Mouse (Mus musculus): ENCODE data around the gene Lrp2. TPM values are rescaled to one million over a fixed set of nuclear protein-coding genes. Genes with fewer than 3 reads are reported as not detected.

Gene Lrp2
- polyA plus RNA-seq, 1 experiment from 2014 or later, result 1.6 TPM

- ATAC-seq (ENCODE audit: insufficient read depth, low FRiP score, low TSS enrichment), result no peak
These were observed 190.1 kb downstream of the Lrp2 start for GRCm38 (mm10) chr2:69395597-69396248.

GRCm38 (mm10) chr2:69393947-69394346 is 191.9 kb downstream of the Lrp2 start:
- WGBS, result 88% methylated on average over 2 of the region's 2 CpGs
- Histone ChIP-seq H3K27ac (ENCODE audit: low read depth, low read length) (no peak overlapping the region), H3K4me3 (ENCODE audit: low read depth, low read length) (no peak overlapping the region), H3K9me3 (ENCODE audit: control insufficient read depth, low read length) (no peaks in the 10 kb centered on the region), H3K27me3 (ENCODE audit: control insufficient read depth, insufficient read depth, low read length) (no peaks in the 10 kb centered on the region), H3K9ac (ENCODE audit: low read length) (no peak overlapping the region), H3K36me3 (ENCODE audit: control insufficient read depth, insufficient read depth, low read length) (no peaks in the 10 kb centered on the region), H3K4me2 (ENCODE audit: low read depth) (no peak overlapping the region), H3K4me1 (ENCODE audit: control insufficient read depth, insufficient read depth, low read length) (no peaks in the 10 kb centered on the region)
- DNase-seq (ENCODE audit: low spot score) (no peak), ATAC-seq (ENCODE audit: insufficient read depth, low FRiP score, low TSS enrichment) (no peak)

More at GRCm38 (mm10) chr2:69395597-69396248, 190.1 kb downstream of the Lrp2 start:
- no peaks in the 10 kb centered on the region for H3K36me3 ChIP-seq (ENCODE audit: control insufficient read depth, insufficient read depth, low read length)
- H3K4me2 ChIP-seq (ENCODE audit: low read depth), result no peak overlapping the region
- H3K4me3 ChIP-seq (ENCODE audit: low read depth, low read length), result no peak overlapping the region
- 42% methylated on average over 9 of the region's 9 CpGs for WGBS
- H3K9ac ChIP-seq (ENCODE audit: low read length), result no peak overlapping the region
- no peak overlapping the region for H3K27ac ChIP-seq (ENCODE audit: low read depth, low read length)
- no peaks in the 10 kb centered on the region for H3K27me3 ChIP-seq (ENCODE audit: control insufficient read depth, insufficient read depth, low read length)
- no peak for DNase-seq (ENCODE audit: low spot score)
- no peaks in the 10 kb centered on the region for H3K9me3 ChIP-seq (ENCODE audit: control insufficient read depth, low read length)
- no peaks in the 10 kb centered on the region for H3K4me1 ChIP-seq (ENCODE audit: control insufficient read depth, insufficient read depth, low read length)

- DNase-seq (ENCODE audit: low spot score) (no peak), ATAC-seq (ENCODE audit: insufficient read depth, low FRiP score, low TSS enrichment) (no peak)
- H3K4me2 ChIP-seq (ENCODE audit: low read depth), result no peak overlapping the region
- WGBS, result 80% methylated on average over 3 of the region's 3 CpGs
- no peaks in the 10 kb centered on the region for H3K4me1 ChIP-seq (ENCODE audit: control insufficient read depth, insufficient read depth, low read length)
- no peak overlapping the region for H3K27ac ChIP-seq (ENCODE audit: low read depth, low read length)
- no peaks in the 10 kb centered on the region for H3K9me3 ChIP-seq (ENCODE audit: control insufficient read depth, low read length)
- H3K27me3 ChIP-seq (ENCODE audit: control insufficient read depth, insufficient read depth, low read length), result no peaks in the 10 kb centered on the region
- H3K9ac ChIP-seq (ENCODE audit: low read length), result no peak overlapping the region
- H3K36me3 ChIP-seq (ENCODE audit: control insufficient read depth, insufficient read depth, low read length), result no peaks in the 10 kb centered on the region
- no peak overlapping the region for H3K4me3 ChIP-seq (ENCODE audit: low read depth, low read length)
These were observed 199.6 kb downstream of the Lrp2 start for GRCm38 (mm10) chr2:69386118-69386871.

DNA sequence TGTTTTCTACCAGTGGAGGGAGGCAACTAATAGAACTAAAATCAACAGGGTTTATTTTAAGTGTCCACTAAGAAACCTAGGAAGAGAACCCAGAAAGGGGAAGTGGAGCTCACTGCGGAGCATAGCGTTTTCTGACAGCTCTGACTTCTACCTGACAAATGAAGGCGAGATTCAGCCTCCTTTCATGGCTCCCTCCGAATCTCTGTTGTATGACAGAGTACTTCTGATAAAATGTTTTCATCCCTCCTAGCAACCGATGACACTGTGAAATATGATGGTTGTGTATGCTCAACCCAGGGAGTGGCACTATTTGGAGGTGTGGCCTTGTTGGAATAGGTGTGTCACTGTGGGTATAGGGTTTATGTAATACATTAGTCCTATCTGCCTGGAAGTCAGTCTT is 203.0 kb downstream of the Lrp2 start:
- no peak overlapping the region for H3K27ac ChIP-seq (ENCODE audit: low read depth, low read length)
- H3K4me3 ChIP-seq (ENCODE audit: low read depth, low read length), result no peak overlapping the region
- DNase-seq (ENCODE audit: low spot score) (no peak), ATAC-seq (ENCODE audit: insufficient read depth, low FRiP score, low TSS enrichment) (no peak)
- H3K36me3 ChIP-seq (ENCODE audit: control insufficient read depth, insufficient read depth, low read length), result no peaks in the 10 kb centered on the region
- H3K4me1 ChIP-seq (ENCODE audit: control insufficient read depth, insufficient read depth, low read length), result no peaks in the 10 kb centered on the region
- no peak overlapping the region for H3K9ac ChIP-seq (ENCODE audit: low read length)
- H3K27me3 ChIP-seq (ENCODE audit: control insufficient read depth, insufficient read depth, low read length), result no peaks in the 10 kb centered on the region
- H3K9me3 ChIP-seq (ENCODE audit: control insufficient read depth, low read length), result no peaks in the 10 kb centered on the region
- no peak overlapping the region for H3K4me2 ChIP-seq (ENCODE audit: low read depth)
- 87% methylated on average over 5 of the region's 5 CpGs for WGBS

- 48% methylated on average over 8 of the region's 8 CpGs for WGBS
- Histone ChIP-seq H3K4me2 (ENCODE audit: low read depth) (no peak overlapping the region), H3K4me1 (ENCODE audit: control insufficient read depth, insufficient read depth, low read length) (no peaks in the 10 kb centered on the region), H3K9ac (ENCODE audit: low read length) (no peak overlapping the region), H3K27ac (ENCODE audit: low read depth, low read length) (no peak overlapping the region), H3K36me3 (ENCODE audit: control insufficient read depth, insufficient read depth, low read length) (no peaks in the 10 kb centered on the region), H3K4me3 (ENCODE audit: low read depth, low read length) (no peak overlapping the region), H3K27me3 (ENCODE audit: control insufficient read depth, insufficient read depth, low read length) (no peaks in the 10 kb centered on the region), H3K9me3 (ENCODE audit: control insufficient read depth, low read length) (no peaks in the 10 kb centered on the region)
- ATAC-seq (ENCODE audit: insufficient read depth, low FRiP score, low TSS enrichment) (no peak), DNase-seq (ENCODE audit: low spot score) (peak; percentile 14)
These were observed 204.1 kb downstream of the Lrp2 start for GRCm38 (mm10) chr2:69381740-69382139.

- WGBS, result 80% methylated on average over 13 of the region's 13 CpGs
- H3K4me3 ChIP-seq (ENCODE audit: low read depth, low read length), result no peak within 1 kb of the TSS
- H3K27me3 ChIP-seq (ENCODE audit: control insufficient read depth, insufficient read depth, low read length), result no peaks in the 10 kb centered on the region
- no peak within 1 kb of the TSS for H3K27ac ChIP-seq (ENCODE audit: low read depth, low read length)
- H3K4me2 ChIP-seq (ENCODE audit: low read depth), result no peak within 1 kb of the TSS
- no peak within 1 kb of the TSS for H3K9ac ChIP-seq (ENCODE audit: low read length)
- H3K4me1 ChIP-seq (ENCODE audit: control insufficient read depth, insufficient read depth, low read length), result no peaks in the 10 kb centered on the region
- no peaks in the 10 kb centered on the region for H3K9me3 ChIP-seq (ENCODE audit: control insufficient read depth, low read length)
- no peak for ATAC-seq (ENCODE audit: insufficient read depth, low FRiP score, low TSS enrichment)
- H3K36me3 ChIP-seq (ENCODE audit: control insufficient read depth, insufficient read depth, low read length), result no peaks in the 10 kb centered on the region
- no peak for DNase-seq (ENCODE audit: low spot score)
These were observed 205.6 kb downstream of the Lrp2 start, which contains the start of gene Dhrs9 for GRCm38 (mm10) chr2:69380281-69380680. Gene Dhrs9, plus strand, starts transcription at chr2:69380445.

- DNase-seq (ENCODE audit: low spot score) (no peak), ATAC-seq (ENCODE audit: insufficient read depth, low FRiP score, low TSS enrichment) (no peak)
- Histone ChIP-seq H3K4me3 (ENCODE audit: low read depth, low read length) (no peak overlapping the region), H3K4me2 (ENCODE audit: low read depth) (no peak overlapping the region), H3K4me1 (ENCODE audit: control insufficient read depth, insufficient read depth, low read length) (no peaks in the 10 kb centered on the region), H3K36me3 (ENCODE audit: control insufficient read depth, insufficient read depth, low read length) (no peaks in the 10 kb centered on the region), H3K9me3 (ENCODE audit: control insufficient read depth, low read length) (no peaks in the 10 kb centered on the region), H3K27me3 (ENCODE audit: control insufficient read depth, insufficient read depth, low read length) (no peaks in the 10 kb centered on the region), H3K27ac (ENCODE audit: low read depth, low read length) (no peak overlapping the region), H3K9ac (ENCODE audit: low read length) (no peak overlapping the region)
- 75% methylated on average over 1 of the region's 1 CpGs for WGBS
These were observed 206.1 kb downstream of the Lrp2 start for GRCm38 (mm10) chr2:69379801-69380200.

DNA sequence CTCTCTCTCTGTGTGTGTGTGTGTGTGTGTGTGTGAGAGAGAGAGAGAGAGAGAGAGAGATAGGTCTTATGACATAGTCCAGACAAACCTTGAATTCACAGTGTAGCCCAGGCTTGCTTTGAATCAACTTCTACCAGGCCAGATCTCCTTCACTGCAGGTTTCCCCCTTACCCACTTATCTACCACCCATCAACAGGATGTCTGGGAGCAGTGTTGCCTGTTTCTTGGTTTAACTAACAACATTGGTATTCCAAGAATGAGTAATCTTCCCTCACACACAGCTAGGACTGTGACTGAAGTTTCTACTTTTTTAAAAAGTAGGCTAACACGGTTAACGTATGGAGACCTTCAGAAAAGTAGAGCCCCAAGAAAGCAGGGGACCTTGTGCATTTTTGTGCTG is 209.1 kb downstream of the Lrp2 start:
- 90% methylated on average over 2 of the region's 2 CpGs for WGBS
- H3K4me2 ChIP-seq (ENCODE audit: low read depth), result no peak overlapping the region
- H3K9me3 ChIP-seq (ENCODE audit: control insufficient read depth, low read length), result no peaks in the 10 kb centered on the region
- H3K36me3 ChIP-seq (ENCODE audit: control insufficient read depth, insufficient read depth, low read length), result no peaks in the 10 kb centered on the region
- H3K27ac ChIP-seq (ENCODE audit: low read depth, low read length), result no peak overlapping the region
- H3K4me3 ChIP-seq (ENCODE audit: low read depth, low read length), result no peak overlapping the region
- H3K4me1 ChIP-seq (ENCODE audit: control insufficient read depth, insufficient read depth, low read length), result no peaks in the 10 kb centered on the region
- no peaks in the 10 kb centered on the region for H3K27me3 ChIP-seq (ENCODE audit: control insufficient read depth, insufficient read depth, low read length)
- no peak for ATAC-seq (ENCODE audit: insufficient read depth, low FRiP score, low TSS enrichment)
- no peak overlapping the region for H3K9ac ChIP-seq (ENCODE audit: low read length)
- no peak for DNase-seq (ENCODE audit: low spot score)

Measured in neural tube, embryonic 11.5 days (tissue).